Mouse (Mus musculus) forebrain, embryonic 15.5 days (tissue): Measurements from ENCODE around the gene Olfr1415. TPM values are rescaled to one million over a fixed set of nuclear protein-coding genes. Genes with fewer than 3 reads are reported as not detected.

Experiments
- ATAC-seq: fragments of 200-750 bp; cut with Nextera tagmentation; replicated peaks from 2 replicates; pipeline ENCODE4 v1.8.0; 2017; ENCODE audit warnings: mild to moderate bottlenecking, moderate TSS enrichment, moderate library complexity
- H3K27ac ChIP-seq: fragments of 300-500 bp; sonication (generic); replicated peaks from 2 replicates; pipeline ENCODE4 v1.5.1; 2015; ENCODE audit warnings: mild to moderate bottlenecking, inconsistent platforms
- H3K27me3 ChIP-seq: fragments of 300-500 bp; sonication (generic); 2 replicates; pipeline ENCODE4 v1.6.1; 2015; ENCODE audit warnings: inconsistent platforms
- H3K36me3 ChIP-seq: fragments of 300-500 bp; sonication (generic); 2 replicates; pipeline ENCODE4 v1.6.1; 2015; ENCODE audit warnings: mild to moderate bottlenecking, inconsistent platforms
- H3K4me1 ChIP-seq: fragments of 300-500 bp; sonication (generic); 2 replicates; pipeline ENCODE4 v1.6.1; 2015; ENCODE audit warnings: inconsistent platforms
- H3K4me2 ChIP-seq: fragments of 300-500 bp; sonication (generic); replicated peaks from 2 replicates; pipeline ENCODE4 v1.6.1; 2015; ENCODE audit warnings: mild to moderate bottlenecking, inconsistent platforms
- H3K4me3 ChIP-seq: fragments of 300-500 bp; sonication (generic); 2 replicates; pipeline ENCODE4 v1.5.1; 2015; ENCODE audit warnings: mild to moderate bottlenecking, inconsistent platforms
- H3K9ac ChIP-seq: fragments of 300-500 bp; sonication (generic); replicated peaks from 2 replicates; pipeline ENCODE4 v1.6.1; 2015; ENCODE audit warnings: mild to moderate bottlenecking, inconsistent platforms
- H3K9me3 ChIP-seq: fragments of 300-500 bp; sonication (generic); 2 replicates; pipeline ENCODE4 v1.6.1; 2016; ENCODE audit warnings: inconsistent platforms
- whole genome bisulfite sequencing: fragments of 180-500 bp; shearing (Covaris S2); methylation state at CpG from one replicate; pipeline ENCODE4 v1.1.7; 2015; ENCODE audit warnings: mixed read lengths; 5-methylcytosine and 5-hydroxymethylcytosine counted together
- microRNA-seq: library from miRNA; unstranded; fragments of <30 nt; microRNA quantifications from one replicate; pipeline ENCODE4, GENCODE M21; 2016
- polyA plus RNA-seq: library from polyadenylated mRNA; unstranded; fragments of >200 nt; fragmentation: Nextera tagmentation; extraction: Ambion mirVana; gene quantifications from 2 replicates; pipeline ENCODE4 v1.2.1, GENCODE M21; 2015

Olfr1415 gene
- polyA plus RNA-seq, 1 experiment from 2014 or later = not detected

- Histone ChIP-seq H3K9ac (no peak overlapping the region), H3K4me2 (no peak overlapping the region), H3K4me1 (peaks cover 11% of the 10 kb centered on the region), H3K9me3 (no peaks in the 10 kb centered on the region), H3K4me3 (no peak overlapping the region), H3K27ac (no peak overlapping the region), H3K27me3 (no peaks in the 10 kb centered on the region), H3K36me3 (peaks cover 66% of the 10 kb centered on the region)
- WGBS = 85% methylated on average over 4 of the region's 4 CpGs
- ATAC-seq = no peak
Measured at GRCm38 (mm10) chr1:92468891-92469290, 27.0 kb downstream of the Olfr1415 start.

- Histone ChIP-seq H3K9ac (no peak overlapping the region), H3K27ac (no peak overlapping the region), H3K9me3 (no peaks in the 10 kb centered on the region), H3K4me1 (no peaks in the 10 kb centered on the region), H3K36me3 (peaks cover 83% of the 10 kb centered on the region), H3K27me3 (no peaks in the 10 kb centered on the region), H3K4me2 (no peak overlapping the region), H3K4me3 (no peak overlapping the region)
- WGBS = 88% methylated on average over 6 of the region's 6 CpGs
- no peak for ATAC-seq
Measured at GRCm38 (mm10) chr1:92458416-92458815, 37.5 kb downstream of the Olfr1415 start.

GRCm38 (mm10) chr1:92457758-92458157 lies 38.1 kb downstream of the Olfr1415 start:
- no peak overlapping the region for H3K9ac ChIP-seq
- no peak for ATAC-seq
- no peaks in the 10 kb centered on the region for H3K4me1 ChIP-seq
- H3K9me3 ChIP-seq = no peaks in the 10 kb centered on the region
- H3K4me2 ChIP-seq = no peak overlapping the region
- no peak overlapping the region for H3K4me3 ChIP-seq
- no peak overlapping the region for H3K27ac ChIP-seq
- H3K27me3 ChIP-seq = no peaks in the 10 kb centered on the region
- peaks cover 82% of the 10 kb centered on the region for H3K36me3 ChIP-seq

- Histone ChIP-seq H3K27me3 (no peaks in the 10 kb centered on the region), H3K9ac (no peak overlapping the region), H3K36me3 (peaks cover 74% of the 10 kb centered on the region), H3K4me3 (no peak overlapping the region), H3K4me1 (no peaks in the 10 kb centered on the region), H3K27ac (no peak overlapping the region), H3K9me3 (no peaks in the 10 kb centered on the region), H3K4me2 (no peak overlapping the region)
- no peak; the same call in 1 of the 2 replicates for ATAC-seq
- 76% methylated on average over 8 of the region's 8 CpGs for WGBS
Measured at GRCm38 (mm10) chr1:92453751-92454445, 42.0 kb downstream of the Olfr1415 start.

GRCm38 (mm10) chr1:92448293-92448692 lies 47.6 kb downstream of the Olfr1415 start:
- H3K4me1 ChIP-seq = no peaks in the 10 kb centered on the region
- no peak for ATAC-seq
- H3K9me3 ChIP-seq = no peaks in the 10 kb centered on the region
- H3K36me3 ChIP-seq = peaks cover 75% of the 10 kb centered on the region
- H3K27ac ChIP-seq = no peak overlapping the region
- 83% methylated on average over 3 of the region's 3 CpGs for WGBS
- H3K27me3 ChIP-seq = no peaks in the 10 kb centered on the region
- no peak overlapping the region for H3K4me2 ChIP-seq
- no peak overlapping the region for H3K9ac ChIP-seq
- H3K4me3 ChIP-seq = no peak overlapping the region

GRCm38 (mm10) chr1:92441453-92442063 lies 54.3 kb downstream of the Olfr1415 start:
- H3K36me3 ChIP-seq = peaks cover 45% of the 10 kb centered on the region
- no peak for ATAC-seq
- peaks cover 22% of the 10 kb centered on the region for H3K4me1 ChIP-seq
- H3K4me3 ChIP-seq = no peak overlapping the region
- H3K9me3 ChIP-seq = no peaks in the 10 kb centered on the region
- H3K9ac ChIP-seq = no peak overlapping the region
- H3K4me2 ChIP-seq = no peak overlapping the region
- H3K27me3 ChIP-seq = no peaks in the 10 kb centered on the region
- 72% methylated on average over 6 of the region's 6 CpGs for WGBS
- H3K27ac ChIP-seq = no peak overlapping the region

- ATAC-seq = no peak
- Histone ChIP-seq H3K27ac (no peak overlapping the region), H3K9ac (no peak overlapping the region), H3K4me1 (peaks cover 25% of the 10 kb centered on the region), H3K36me3 (peaks cover 35% of the 10 kb centered on the region), H3K27me3 (no peaks in the 10 kb centered on the region), H3K4me3 (no peak overlapping the region), H3K4me2 (no peak overlapping the region), H3K9me3 (no peaks in the 10 kb centered on the region)
- WGBS = 90% methylated on average over 9 of the region's 9 CpGs
Measured at GRCm38 (mm10) chr1:92440066-92440750, 55.7 kb downstream of the Olfr1415 start.

Small RNA genes lying within 50 kb of the gene (microRNA-seq; reads per million reads assigned to microRNA genes)
- gene Mir6900 = 4.2 reads per million, percentile 15 among the genes with 10 or more reads in this experiment

Other genes starting within 250 kb of the Olfr1415 start
- 258 and 266 TPM in 2 replicates for gene Ndufa10, start 22.2 kb downstream of the Olfr1415 start, polyA plus RNA-seq
- not detected in 2 replicates for gene Olfr1416, start 11.0 kb downstream of the Olfr1415 start, polyA plus RNA-seq
- gene Olfr1414, start 22.6 kb upstream of the Olfr1415 start, polyA plus RNA-seq = not detected in 2 replicates
- gene Olfr1413, start 75.2 kb upstream of the Olfr1415 start, polyA plus RNA-seq = not detected in 2 replicates
- gene Olfr1412, start 89.7 kb upstream of the Olfr1415 start, polyA plus RNA-seq = not detected in 2 replicates
- gene Olfr1411, start 98.3 kb upstream of the Olfr1415 start, polyA plus RNA-seq = not detected in 2 replicates
- gene Olfr1410, start 109.7 kb upstream of the Olfr1415 start, polyA plus RNA-seq = not detected in 2 replicates
- gene Olfr12, start 121.7 kb upstream of the Olfr1415 start, polyA plus RNA-seq = not detected in 2 replicates
- 534 and 569 TPM in 2 replicates for gene Cops9, start 145.9 kb upstream of the Olfr1415 start, polyA plus RNA-seq
- gene Otos, start 152.7 kb upstream of the Olfr1415 start, polyA plus RNA-seq = not detected in 2 replicates